Mouse (Mus musculus) hindbrain, embryonic 14.5 days (tissue): ENCODE data around the gene Nrip1. TPM values are rescaled to one million over a fixed set of nuclear protein-coding genes. Genes with fewer than 3 reads are reported as not detected.
"Not testable (repeated sequence)": the region's sequence is repeated elsewhere in the genome, so short reads cannot be mapped to it uniquely, and the experiment has no call there.

Experiments
- ATAC-seq: fragments of 200-750 bp; cut with Nextera tagmentation; 2 replicates; pipeline ENCODE4 v1.8.0; 2017; ENCODE audit warnings: moderate number of reproducible peaks, mild to moderate bottlenecking, moderate TSS enrichment, moderate library complexity; ENCODE audit not compliant: low FRiP score
- DNase-seq: peaks from one replicate; pipeline ENCODE4 v3.0.0-alpha.2; 2015; ENCODE audit warnings: low spot score
- H3K27ac ChIP-seq: fragments of 300-500 bp; sonication (generic); 2 replicates; pipeline ENCODE4 v1.5.1; 2014; ENCODE audit warnings: mild to moderate bottlenecking, moderate library complexity
- H3K27me3 ChIP-seq: fragments of 300-500 bp; sonication (generic); 2 replicates; pipeline ENCODE4 v1.6.1; 2014; ENCODE audit warnings: mild to moderate bottlenecking, low read length, mixed read lengths; ENCODE audit not compliant: control insufficient read depth, insufficient read depth
- H3K36me3 ChIP-seq: fragments of 300-500 bp; sonication (generic); replicated peaks from 2 replicates; pipeline ENCODE4 v1.6.1; 2014; ENCODE audit not compliant: control insufficient read depth, insufficient read depth
- H3K4me1 ChIP-seq: fragments of 300-500 bp; sonication (generic); replicated peaks from 2 replicates; pipeline ENCODE4 v1.6.1; 2014; ENCODE audit warnings: antibody characterized with exemption, low read length, mixed read lengths; ENCODE audit not compliant: control insufficient read depth, insufficient read depth
- H3K4me2 ChIP-seq: fragments of 300-500 bp; sonication (generic); replicated peaks from 2 replicates; pipeline ENCODE4 v1.6.1; 2014; ENCODE audit warnings: mild to moderate bottlenecking, moderate library complexity
- H3K4me3 ChIP-seq: fragments of 300-500 bp; sonication (generic); replicated peaks from 2 replicates; pipeline ENCODE4 v1.5.1; 2014; ENCODE audit warnings: mild to moderate bottlenecking, low read length
- H3K9ac ChIP-seq: fragments of 300-500 bp; sonication (generic); 2 replicates; pipeline ENCODE4 v1.6.1; 2014
- H3K9me3 ChIP-seq: fragments of 300-500 bp; sonication (generic); 2 replicates; pipeline ENCODE4 v1.6.1; 2016; ENCODE audit warnings: low read length; ENCODE audit not compliant: control insufficient read depth
- WGBS: fragments of 180-500 bp; shearing (Covaris S2); extraction: QIAGEN DNeasy Blood & Tissue Kit; methylation state at CpG from one replicate; pipeline ENCODE4 v1.1.7; 2014; 5-methylcytosine and 5-hydroxymethylcytosine counted together
- polyA plus RNA-seq: library from polyadenylated mRNA; unstranded; fragments of >200 nt; fragmentation: Nextera tagmentation; extraction: Ambion mirVana; gene quantifications from 2 replicates; pipeline ENCODE4 v1.2.1, GENCODE M21; 2014

Nrip1 gene
- polyA plus RNA-seq, 1 experiment from 2014 or later, result 30.4 TPM

DNA sequence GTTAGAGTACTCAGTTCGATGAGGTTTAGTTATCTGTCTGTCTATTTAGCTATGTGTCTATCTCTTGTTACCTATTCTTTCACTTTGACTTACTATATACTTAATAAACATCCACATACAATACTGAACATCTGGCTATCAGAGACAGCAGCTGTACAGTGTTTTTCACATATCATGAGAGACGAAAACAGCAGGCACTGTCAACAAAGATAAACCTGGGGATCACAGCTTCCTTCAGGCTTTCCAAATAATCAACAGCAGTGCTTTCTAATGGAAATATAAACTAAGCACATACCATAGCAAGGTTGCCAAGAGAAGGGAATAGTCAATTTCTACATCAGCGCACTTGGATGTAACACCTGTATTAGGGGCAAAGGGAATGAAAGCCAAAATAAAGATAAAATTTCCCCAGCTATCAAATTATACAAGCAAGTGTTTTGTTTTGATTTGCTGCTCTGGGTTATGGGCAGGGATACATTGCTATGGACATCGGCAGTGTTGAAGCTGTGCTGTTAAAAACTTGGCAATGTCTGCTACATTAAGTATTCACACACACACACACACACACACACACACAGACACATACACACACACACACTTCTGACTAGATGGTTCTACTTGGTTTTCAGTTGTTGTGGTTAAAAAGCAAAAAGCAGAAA, 35.2 kb upstream of the Nrip1 start:
- no peak overlapping the region for H3K9ac ChIP-seq
- H3K4me3 ChIP-seq, result no peak overlapping the region
- ATAC-seq (no peak), DNase-seq (no peak)
- H3K4me2 ChIP-seq, result no peak overlapping the region
- no peaks in the 10 kb centered on the region for H3K36me3 ChIP-seq
- no peak overlapping the region for H3K27ac ChIP-seq
- no peaks in the 10 kb centered on the region for H3K4me1 ChIP-seq
- H3K9me3 ChIP-seq, result no peaks in the 10 kb centered on the region
- 89% methylated on average over 4 of the region's 4 CpGs for WGBS
- no peaks in the 10 kb centered on the region for H3K27me3 ChIP-seq

DNA sequence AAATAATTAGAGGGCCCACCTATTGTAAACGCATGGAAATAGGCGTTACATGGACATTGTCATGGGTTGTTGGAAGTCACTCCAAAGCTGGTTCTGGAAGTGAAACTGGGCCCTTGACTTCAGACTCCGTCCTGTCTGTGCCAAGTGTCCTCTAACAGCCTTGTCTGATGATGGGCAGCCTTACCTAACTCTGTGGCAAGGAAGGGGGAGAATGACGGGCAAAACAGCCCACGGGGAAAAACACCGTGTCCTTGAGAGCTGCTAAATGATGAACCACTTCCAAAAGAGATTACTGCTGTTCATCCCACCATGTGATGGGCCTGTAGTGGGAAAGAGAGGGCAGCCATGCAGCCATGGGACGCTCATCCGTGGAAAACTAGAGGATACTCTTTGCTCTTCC, 34.6 kb upstream of the Nrip1 start:
- DNase-seq (no peak), ATAC-seq (no peak)
- 87% methylated on average over 8 of the region's 8 CpGs for WGBS
- no peak overlapping the region for H3K9ac ChIP-seq
- H3K36me3 ChIP-seq, result no peaks in the 10 kb centered on the region
- H3K27ac ChIP-seq, result no peak overlapping the region
- no peak overlapping the region for H3K4me3 ChIP-seq
- no peaks in the 10 kb centered on the region for H3K27me3 ChIP-seq
- no peaks in the 10 kb centered on the region for H3K4me1 ChIP-seq
- no peaks in the 10 kb centered on the region for H3K9me3 ChIP-seq
- H3K4me2 ChIP-seq, result no peak overlapping the region

DNA sequence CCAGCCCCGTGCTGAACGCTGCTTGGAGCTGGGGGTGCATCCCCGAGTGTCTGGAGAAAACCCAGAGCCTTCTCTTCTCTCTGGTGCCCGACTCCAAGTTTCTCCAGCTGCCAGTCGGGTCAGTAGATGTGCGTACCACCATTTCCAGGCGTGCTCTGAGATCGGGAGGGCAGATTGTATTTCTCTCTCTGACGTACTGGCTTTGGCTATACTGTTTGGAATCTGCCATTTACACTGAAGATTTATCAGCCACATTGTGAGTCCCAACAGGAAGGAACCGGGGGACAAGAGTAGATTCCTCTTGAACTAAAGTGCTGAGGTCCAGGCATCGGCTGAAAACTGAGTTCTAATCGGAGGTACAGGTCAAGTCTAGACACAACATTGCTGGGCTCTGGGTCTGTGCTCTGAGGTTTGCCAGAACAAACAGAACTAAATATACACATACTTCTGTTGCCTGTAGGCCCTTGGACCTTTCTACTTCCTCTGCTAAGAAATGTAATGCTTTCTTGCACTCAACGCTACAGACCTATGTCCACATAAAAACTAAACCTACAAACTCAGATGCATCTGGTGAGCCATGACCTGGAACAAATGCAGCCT, 33.8 kb upstream of the Nrip1 start:
- Histone ChIP-seq H3K27ac (no peak overlapping the region), H3K4me3 (no peak overlapping the region), H3K4me2 (no peak overlapping the region), H3K27me3 (no peaks in the 10 kb centered on the region), H3K9me3 (no peaks in the 10 kb centered on the region), H3K36me3 (no peaks in the 10 kb centered on the region), H3K4me1 (no peaks in the 10 kb centered on the region), H3K9ac (no peak overlapping the region)
- no peak for ATAC-seq
- no peak for DNase-seq
- 80% methylated on average over 13 of the region's 13 CpGs for WGBS

DNA sequence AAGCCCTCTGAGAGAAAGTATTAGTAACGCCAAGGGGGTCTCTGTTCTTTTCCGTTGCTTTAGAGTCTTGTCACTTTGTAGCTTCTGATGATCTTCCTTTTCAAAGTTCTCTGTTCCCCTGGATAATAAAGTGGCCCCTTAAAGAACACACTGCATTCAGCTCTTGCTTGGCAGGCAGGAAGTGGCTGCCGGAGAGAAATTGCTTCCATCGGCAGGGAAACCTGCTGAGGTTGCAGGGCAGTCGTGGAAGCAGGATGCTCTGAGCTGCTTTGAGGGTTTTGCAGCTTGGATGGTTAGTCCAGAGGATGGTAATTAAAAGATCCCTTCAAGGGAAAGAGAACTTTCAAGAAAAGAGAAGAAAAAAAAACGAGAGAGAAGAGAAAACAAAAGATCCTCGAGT, 33.3 kb upstream of the Nrip1 start:
- no peak for DNase-seq
- no peak for ATAC-seq
- H3K9ac ChIP-seq, result no peak overlapping the region
- no peak overlapping the region for H3K4me2 ChIP-seq
- H3K27me3 ChIP-seq, result no peaks in the 10 kb centered on the region
- H3K36me3 ChIP-seq, result no peaks in the 10 kb centered on the region
- no peak overlapping the region for H3K4me3 ChIP-seq
- WGBS, result 49% methylated on average over 7 of the region's 7 CpGs
- no peaks in the 10 kb centered on the region for H3K9me3 ChIP-seq
- H3K4me1 ChIP-seq, result no peaks in the 10 kb centered on the region
- no peak overlapping the region for H3K27ac ChIP-seq

DNA sequence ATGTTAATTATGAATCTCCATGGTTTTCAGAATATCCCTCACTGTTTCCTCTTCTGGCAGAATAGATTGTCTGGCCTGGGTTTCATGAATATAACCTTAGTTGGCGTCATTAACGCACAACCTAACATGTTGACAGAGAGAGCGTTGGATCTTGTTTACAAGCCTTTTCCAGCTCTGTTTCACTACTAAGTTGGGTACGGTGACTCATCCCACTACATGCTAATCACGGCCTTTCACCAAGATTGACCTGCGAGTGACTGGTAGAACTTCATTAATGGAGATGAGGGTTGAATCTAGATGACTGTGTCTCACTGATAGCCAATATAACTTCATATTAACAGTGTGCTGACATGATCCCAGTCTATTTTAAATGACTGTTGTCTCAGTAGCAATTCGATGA, 32.7 kb upstream of the Nrip1 start:
- Histone ChIP-seq H3K4me2 (no peak overlapping the region), H3K36me3 (no peaks in the 10 kb centered on the region), H3K9me3 (no peaks in the 10 kb centered on the region), H3K27me3 (no peaks in the 10 kb centered on the region), H3K4me3 (no peak overlapping the region), H3K9ac (no peak overlapping the region), H3K27ac (no peak overlapping the region), H3K4me1 (no peaks in the 10 kb centered on the region)
- 94% methylated on average over 7 of the region's 7 CpGs for WGBS
- ATAC-seq, result no peak
- no peak for DNase-seq

DNA sequence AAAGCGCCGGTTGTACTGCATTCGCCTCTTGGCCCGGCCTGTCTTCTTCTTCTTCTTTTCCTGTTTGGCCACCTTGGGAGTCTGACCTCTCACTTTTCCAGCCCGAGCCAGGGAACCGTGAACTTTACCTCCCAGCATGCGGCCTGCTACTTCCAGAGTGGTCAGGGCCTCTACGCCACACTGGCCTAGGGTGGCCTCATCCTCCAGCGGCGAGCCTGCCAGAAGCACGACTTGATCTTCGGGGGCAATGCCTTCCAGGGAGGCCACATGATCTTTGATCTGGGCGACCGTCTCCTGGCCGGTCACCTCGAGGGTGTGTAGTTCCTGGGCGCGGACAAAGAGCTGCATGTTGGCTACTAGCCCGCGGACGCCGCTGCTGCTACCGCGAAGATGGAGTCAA, 29.7 kb upstream of the Nrip1 start:
- H3K4me1 ChIP-seq, ATAC-seq, H3K9ac ChIP-seq, DNase-seq, H3K36me3 ChIP-seq, H3K4me3 ChIP-seq, H3K27me3 ChIP-seq, H3K4me2 ChIP-seq, H3K27ac ChIP-seq, H3K9me3 ChIP-seq: not testable (repeated sequence)
- WGBS, result 93% methylated on average over 21 of the region's 24 CpGs

DNA sequence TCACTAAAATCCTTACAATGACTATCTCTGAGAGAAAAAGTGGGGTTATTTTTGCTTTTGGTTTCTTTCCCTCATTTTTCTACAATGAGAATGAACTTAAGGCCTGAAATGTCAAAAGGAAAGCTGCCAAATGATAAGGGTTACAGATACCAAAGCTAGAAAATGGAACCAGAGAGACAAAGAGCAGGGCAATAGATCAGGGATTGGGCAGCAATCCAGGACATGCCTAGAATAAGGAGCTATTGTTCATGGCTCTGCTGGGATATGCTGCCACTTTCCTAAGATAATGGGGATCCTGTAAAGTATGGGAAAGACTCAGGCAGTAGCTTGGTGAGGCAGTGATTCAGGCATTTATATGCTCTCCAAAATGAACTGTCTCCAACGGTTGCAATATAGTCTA, 22.9 kb upstream of the Nrip1 start:
- no peaks in the 10 kb centered on the region for H3K27me3 ChIP-seq
- H3K4me1 ChIP-seq, result no peaks in the 10 kb centered on the region
- no peaks in the 10 kb centered on the region for H3K9me3 ChIP-seq
- no peak overlapping the region for H3K4me3 ChIP-seq
- DNase-seq (no peak), ATAC-seq (no peak)
- H3K27ac ChIP-seq, result no peak overlapping the region
- H3K36me3 ChIP-seq, result no peaks in the 10 kb centered on the region
- H3K4me2 ChIP-seq, result no peak overlapping the region
- 52% methylated on average over 1 of the region's 1 CpGs for WGBS
- no peak overlapping the region for H3K9ac ChIP-seq

DNA sequence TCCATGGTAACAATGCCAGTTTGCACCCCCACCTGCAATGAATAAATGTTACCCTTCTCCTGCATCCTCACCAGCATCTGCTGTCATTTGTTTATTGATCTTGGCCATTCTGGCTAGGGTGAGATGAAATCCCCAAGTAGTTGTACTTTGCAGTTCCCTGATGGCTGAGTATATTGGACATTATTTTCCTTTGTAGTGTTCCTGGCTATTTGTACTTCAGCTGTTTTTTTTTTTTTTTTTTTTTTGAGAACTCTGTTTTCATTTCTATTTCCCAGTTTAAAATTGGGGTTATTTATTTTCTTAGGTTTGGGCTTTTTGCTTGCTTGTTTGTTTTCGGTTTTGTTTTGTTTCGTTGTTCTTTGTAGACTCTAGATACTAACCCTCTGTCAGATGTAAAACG, 19.6 kb upstream of the Nrip1 start:
- Histone ChIP-seq H3K4me2 (no peak overlapping the region), H3K9ac (no peak overlapping the region), H3K27ac (no peak overlapping the region), H3K27me3 (no peaks in the 10 kb centered on the region), H3K36me3 (no peaks in the 10 kb centered on the region), H3K4me3 (no peak overlapping the region), H3K4me1 (no peaks in the 10 kb centered on the region), H3K9me3 (no peaks in the 10 kb centered on the region)
- ATAC-seq (no peak), DNase-seq (no peak)
- 65% methylated on average over 3 of the region's 3 CpGs for WGBS

DNA sequence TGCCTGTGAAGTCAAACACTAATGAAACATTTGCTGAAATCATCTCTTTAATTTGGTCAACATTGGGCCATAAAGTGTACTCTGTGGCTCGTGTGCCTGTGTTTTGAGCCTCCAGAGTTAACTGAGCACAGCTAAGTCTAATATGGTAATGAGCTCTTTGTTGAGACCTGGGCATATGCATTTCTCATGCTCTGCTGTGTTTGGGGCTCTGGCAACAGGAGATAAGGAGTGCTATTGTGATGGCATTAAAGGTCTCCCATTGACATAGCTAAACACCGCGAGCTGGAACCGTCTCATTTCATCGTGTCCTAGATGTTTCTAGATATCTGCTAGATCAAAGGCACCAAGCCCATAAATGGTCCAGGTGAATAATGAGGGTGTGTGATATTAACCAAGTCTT, 12.9 kb upstream of the Nrip1 start:
- WGBS, result 52% methylated on average over 5 of the region's 5 CpGs
- ATAC-seq, result no peak
- Histone ChIP-seq H3K36me3 (no peaks in the 10 kb centered on the region), H3K4me3 (no peak overlapping the region), H3K4me2 (no peak overlapping the region), H3K4me1 (no peaks in the 10 kb centered on the region), H3K9ac (no peak overlapping the region), H3K27me3 (no peaks in the 10 kb centered on the region), H3K9me3 (no peaks in the 10 kb centered on the region), H3K27ac (no peak overlapping the region)
- DNase-seq, result no peak

DNA sequence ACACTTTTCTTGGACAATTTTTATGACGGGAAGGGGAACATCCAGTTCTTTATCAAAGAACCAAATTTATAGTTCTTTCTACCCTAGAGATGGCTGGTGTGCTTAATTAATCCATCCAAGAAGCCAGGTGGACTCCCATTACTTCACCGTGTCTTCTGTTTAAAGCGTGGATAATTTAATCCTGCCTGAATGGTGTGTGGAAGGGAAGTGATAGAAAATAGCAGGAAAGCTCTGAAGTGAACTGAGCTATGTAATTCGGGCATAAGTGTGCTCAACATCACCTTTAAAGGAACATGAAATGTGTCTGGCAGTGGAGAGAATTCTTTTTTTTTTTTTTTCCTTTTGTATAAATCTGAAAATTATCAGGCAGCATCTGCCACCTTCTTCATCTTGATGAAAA, 12.4 kb upstream of the Nrip1 start:
- Histone ChIP-seq H3K4me1 (no peaks in the 10 kb centered on the region), H3K9me3 (no peaks in the 10 kb centered on the region), H3K36me3 (no peaks in the 10 kb centered on the region), H3K27me3 (no peaks in the 10 kb centered on the region), H3K4me3 (no peak overlapping the region), H3K9ac (no peak overlapping the region), H3K27ac (no peak overlapping the region), H3K4me2 (no peak overlapping the region)
- no peak for ATAC-seq
- DNase-seq, result no peak
- WGBS, result 70% methylated on average over 4 of the region's 4 CpGs
